Mouse (Mus musculus) hematopoietic multipotent progenitor cell, adult 10-12 weeks (in vitro differentiated cells): ENCODE measurements around the gene Preb. TPM values are rescaled to one million over a fixed set of nuclear protein-coding genes. Genes with fewer than 3 reads are reported as not detected.

Experiments used
- polyA plus RNA-seq: library from polyadenylated mRNA; stranded (reverse); fragments of >175 nt; gene quantifications from 2 replicates; pipeline ENCODE4 v1.2.3, GENCODE M21; 2012; ENCODE audit warnings: low replicate concordance

Preb gene
- polyA plus RNA-seq: 69.0 and 140 TPM in 2 replicates

DNA sequence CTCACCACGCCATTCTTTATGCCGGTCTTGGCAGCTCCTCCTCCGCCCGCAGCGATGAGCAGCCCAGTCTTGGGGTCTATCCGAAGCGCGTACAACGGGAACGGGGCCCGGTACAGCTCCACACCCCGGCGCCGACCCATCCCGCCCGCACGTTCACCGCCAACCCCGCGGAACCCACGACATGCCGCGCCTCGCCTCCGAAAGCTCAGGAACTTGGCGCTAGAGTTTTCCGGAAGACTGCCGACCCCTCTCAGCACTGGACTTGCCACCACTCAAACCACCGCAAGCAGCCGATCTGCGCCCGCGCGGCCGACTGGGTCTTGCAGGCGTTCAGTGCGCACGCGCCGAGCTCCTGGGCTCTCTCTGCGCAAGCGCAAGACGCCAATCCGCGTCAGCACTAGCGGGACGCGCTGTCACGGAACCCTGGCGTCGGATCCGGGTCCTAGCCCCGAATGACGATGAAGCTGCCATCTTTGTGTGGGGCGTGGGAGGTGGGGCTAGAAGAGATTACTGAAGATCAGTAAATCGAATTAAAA, at the start of gene Preb:
Gene Preb, minus strand, starts transcription at position 396 of the 536 bp plus-strand sequence.

DNA sequence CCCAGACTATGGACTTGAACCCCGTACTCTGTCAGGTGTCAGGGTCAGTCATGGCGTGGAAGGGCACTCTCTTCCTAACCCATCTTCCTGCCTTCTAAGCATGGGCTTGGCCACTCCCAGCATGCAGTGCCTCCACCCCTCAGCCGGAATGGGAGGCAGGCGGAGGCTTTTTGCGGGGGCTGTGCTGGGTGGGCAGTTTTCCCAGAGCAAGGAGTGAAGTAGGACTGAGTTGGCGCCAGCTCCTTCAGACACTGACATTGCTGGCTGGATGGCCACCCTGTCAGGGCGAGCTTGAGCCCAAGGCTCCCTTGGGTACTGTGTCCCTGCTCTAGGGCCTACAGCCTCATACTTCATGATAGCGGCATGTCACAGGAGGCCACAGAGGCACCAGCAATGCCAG, 8.3 kb upstream of the Preb start, which contains the start of gene Tcf23:
Gene Tcf23, plus strand, starts transcription at position 247 of the 400 bp plus-strand sequence.

GRCm38 (mm10) chr5:30944956-30945781, 15.0 kb downstream of the Preb start, which contains the start of gene Cgref1:
Gene Cgref1, minus strand, starts transcription at chr5:30945591.

DNA sequence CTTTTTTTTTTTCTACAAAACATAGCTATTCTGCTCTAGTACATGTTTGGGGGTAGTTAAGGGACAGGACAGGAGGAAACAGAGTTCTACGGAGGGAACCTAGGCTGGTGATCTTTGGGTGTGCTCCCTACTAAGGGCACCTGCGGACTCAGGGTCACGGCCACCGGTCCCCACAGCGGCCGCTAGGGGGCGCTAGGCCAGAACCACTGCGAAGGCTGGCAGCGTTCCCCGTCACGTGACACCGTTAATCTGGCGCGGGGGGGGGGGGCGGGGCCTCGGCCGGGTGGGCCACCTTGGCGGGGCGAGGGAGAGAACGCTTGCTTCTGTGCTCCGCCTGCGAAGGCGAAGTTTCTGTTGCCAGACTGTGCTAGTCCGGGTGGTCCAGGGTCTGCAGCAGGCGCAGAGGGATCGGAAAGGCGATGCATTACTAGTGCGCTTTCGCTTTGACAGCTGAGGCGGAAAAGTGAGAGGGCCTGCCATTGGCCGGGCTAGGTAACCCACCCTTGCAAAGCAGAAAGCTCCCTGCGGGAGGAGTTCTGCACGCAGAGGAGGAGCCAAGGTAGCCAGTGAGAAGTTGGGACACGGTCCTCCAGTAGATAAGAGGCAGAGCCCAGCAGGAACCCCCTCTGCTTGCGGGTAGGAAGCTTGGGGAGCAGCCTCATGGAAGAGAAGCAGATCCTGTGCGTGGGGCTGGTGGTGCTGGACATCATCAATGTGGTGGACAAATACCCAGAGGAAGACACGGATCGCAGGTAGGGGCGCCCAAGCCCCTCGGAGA, 38.7 kb downstream of the Preb start, which contains the start of gene Khk:
Gene Khk, plus strand, starts transcription at position 176 of the 778 bp plus-strand sequence.

GRCm38 (mm10) chr5:30913060-30913841, 46.9 kb downstream of the Preb start, which contains the start of gene Emilin1:
Gene Emilin1, plus strand, starts transcription at chr5:30913402.

DNA sequence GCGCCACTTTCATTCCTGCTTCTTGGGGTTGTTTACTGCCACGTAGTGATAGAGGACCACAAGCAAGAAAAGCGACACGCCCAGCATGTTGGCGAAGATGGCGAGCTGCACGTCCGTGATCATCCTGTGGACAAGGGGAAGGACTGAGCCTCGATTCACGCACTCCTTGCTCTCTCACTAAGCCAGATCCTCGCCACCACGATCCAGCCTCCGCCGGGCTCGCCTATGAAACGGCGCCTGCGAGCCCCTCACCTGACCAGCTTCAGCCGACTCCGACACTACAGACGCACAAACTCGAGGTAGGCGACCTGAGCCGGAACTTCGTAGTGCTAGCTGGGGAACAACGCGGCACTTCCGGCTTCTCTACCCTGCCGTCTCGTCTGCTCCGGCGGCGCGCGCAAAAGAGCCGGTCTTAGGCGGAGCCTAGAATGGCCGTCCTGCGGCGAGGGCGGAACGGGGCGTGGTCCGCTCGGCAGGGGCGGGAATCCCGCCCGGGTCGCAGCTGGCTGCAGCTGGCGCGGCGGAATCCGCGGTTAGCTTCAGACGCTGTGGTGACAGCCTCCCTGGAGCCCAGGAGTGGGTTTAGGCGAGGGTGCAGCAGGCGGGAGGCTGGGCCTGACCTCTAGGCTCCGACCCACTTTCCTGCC, 52.6 kb downstream of the Preb start, which contains the start of gene Ost4:
Gene Ost4, minus strand, starts transcription at position 376 of the 647 bp plus-strand sequence.

Other genes starting within 250 kb of the Preb start
- gene Dpysl5, start 248.8 kb downstream of the Preb start, polyA plus RNA-seq: 0.25 and 0.65 TPM in 2 replicates
- 23.5 and 47.1 TPM in 2 replicates for gene Mapre3, start 145.7 kb downstream of the Preb start, polyA plus RNA-seq
- 22.1 and 33.5 TPM in 2 replicates for gene Tmem214, start 92.3 kb downstream of the Preb start, polyA plus RNA-seq
- 47.8 and 117 TPM in 2 replicates for gene Agbl5, start 71.7 kb downstream of the Preb start, polyA plus RNA-seq
- gene Ost4, start 52.6 kb downstream of the Preb start, polyA plus RNA-seq: 69.0 and 88.1 TPM in 2 replicates
- 7.6 and 9.2 TPM in 2 replicates for gene Emilin1, start 47.0 kb downstream of the Preb start, polyA plus RNA-seq
- gene Khk, start 38.9 kb downstream of the Preb start, polyA plus RNA-seq: 16.9 and 28.2 TPM in 2 replicates
- not detected in 2 replicates for gene Cgref1, start 14.8 kb downstream of the Preb start, polyA plus RNA-seq
- gene Tcf23, start 8.3 kb upstream of the Preb start, polyA plus RNA-seq: not detected in 2 replicates
- gene Atraid, start 88.0 kb upstream of the Preb start, polyA plus RNA-seq: 34.5 and 40.4 TPM in 2 replicates
- 0.99 and 7.6 TPM in 2 replicates for gene Slc5a6, start 88.6 kb upstream of the Preb start, polyA plus RNA-seq
- 138 and 183 TPM in 2 replicates for gene Cad, start 94.4 kb upstream of the Preb start, polyA plus RNA-seq
- not detected in 2 replicates for gene Dnajc5g, start 145.9 kb upstream of the Preb start, polyA plus RNA-seq
- gene Slc30a3, start 147.9 kb upstream of the Preb start, polyA plus RNA-seq: not detected in 2 replicates
- gene Trim54, start 156.4 kb upstream of the Preb start, polyA plus RNA-seq: not detected in 2 replicates
- gene Ucn, start 178.5 kb upstream of the Preb start, polyA plus RNA-seq: not detected in 2 replicates
- gene Mpv17, start 193.9 kb upstream of the Preb start, polyA plus RNA-seq: 6.9 and 9.5 TPM in 2 replicates
- 12.7 and 18.1 TPM in 2 replicates for gene Gm29609, start 219.6 kb upstream of the Preb start, polyA plus RNA-seq
- 53.0 and 56.8 TPM in 2 replicates for gene Gtf3c2, start 219.8 kb upstream of the Preb start, polyA plus RNA-seq
- gene Snx17, start 232.9 kb upstream of the Preb start, polyA plus RNA-seq: 32.7 and 32.9 TPM in 2 replicates
- 82.6 and 198 TPM in 2 replicates for gene Eif2b4, start 233.1 kb upstream of the Preb start, polyA plus RNA-seq
- 85.6 and 214 TPM in 2 replicates for gene Zfp513, start 241.9 kb upstream of the Preb start, polyA plus RNA-seq